Mouse (Mus musculus): ENCODE data around the gene Sdc3. TPM values are rescaled to one million over a fixed set of nuclear protein-coding genes. Genes with fewer than 3 reads are reported as not detected.

The Sdc3 gene
- polyA plus RNA-seq, 1 experiment from 2014 or later: 110 TPM

DNA sequence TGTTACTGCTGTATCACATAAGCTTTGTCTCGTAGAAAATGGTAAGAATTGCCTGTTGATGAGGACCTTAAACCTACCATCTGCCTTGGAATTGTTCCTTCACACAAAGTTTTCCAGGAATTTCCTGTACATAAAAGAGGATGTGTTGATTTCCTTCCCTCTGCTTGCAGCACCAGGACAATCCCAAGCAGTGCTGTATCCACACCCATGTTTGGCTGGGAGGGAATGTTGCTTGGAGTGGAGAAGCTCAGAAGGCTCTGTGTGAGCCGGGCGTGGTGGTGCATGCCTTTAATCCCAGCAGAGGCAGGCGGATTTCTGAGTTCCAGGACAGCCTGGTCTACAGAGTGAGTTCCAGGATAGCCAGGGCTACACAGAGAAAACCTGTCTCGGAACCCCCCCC is 30.5 kb upstream of the Sdc3 start:
- H3K27me3 ChIP-seq (ENCODE audit: control insufficient read depth, insufficient read depth, low read length): no peaks in the 10 kb centered on the region
- no peaks in the 10 kb centered on the region for H3K4me1 ChIP-seq (replicated peaks; ENCODE audit: control insufficient read depth, insufficient read depth, low read length)
- no peak overlapping the region for H3K4me3 ChIP-seq (replicated peaks; ENCODE audit: low read length)
- no peaks in the 10 kb centered on the region for H3K9me3 ChIP-seq (ENCODE audit: control insufficient read depth, low read length)
- no peak overlapping the region for H3K27ac ChIP-seq
- ATAC-seq (ENCODE audit: low FRiP score) (no peak), DNase-seq (ENCODE audit: low spot score) (no peak)
- no peak overlapping the region for H3K4me2 ChIP-seq (replicated peaks)
- peaks cover 89% of the 10 kb centered on the region for H3K36me3 ChIP-seq (replicated peaks; ENCODE audit: control insufficient read depth, insufficient read depth)
- no peak overlapping the region for H3K9ac ChIP-seq
- 88% methylated on average over 5 of the region's 5 CpGs for WGBS

DNA sequence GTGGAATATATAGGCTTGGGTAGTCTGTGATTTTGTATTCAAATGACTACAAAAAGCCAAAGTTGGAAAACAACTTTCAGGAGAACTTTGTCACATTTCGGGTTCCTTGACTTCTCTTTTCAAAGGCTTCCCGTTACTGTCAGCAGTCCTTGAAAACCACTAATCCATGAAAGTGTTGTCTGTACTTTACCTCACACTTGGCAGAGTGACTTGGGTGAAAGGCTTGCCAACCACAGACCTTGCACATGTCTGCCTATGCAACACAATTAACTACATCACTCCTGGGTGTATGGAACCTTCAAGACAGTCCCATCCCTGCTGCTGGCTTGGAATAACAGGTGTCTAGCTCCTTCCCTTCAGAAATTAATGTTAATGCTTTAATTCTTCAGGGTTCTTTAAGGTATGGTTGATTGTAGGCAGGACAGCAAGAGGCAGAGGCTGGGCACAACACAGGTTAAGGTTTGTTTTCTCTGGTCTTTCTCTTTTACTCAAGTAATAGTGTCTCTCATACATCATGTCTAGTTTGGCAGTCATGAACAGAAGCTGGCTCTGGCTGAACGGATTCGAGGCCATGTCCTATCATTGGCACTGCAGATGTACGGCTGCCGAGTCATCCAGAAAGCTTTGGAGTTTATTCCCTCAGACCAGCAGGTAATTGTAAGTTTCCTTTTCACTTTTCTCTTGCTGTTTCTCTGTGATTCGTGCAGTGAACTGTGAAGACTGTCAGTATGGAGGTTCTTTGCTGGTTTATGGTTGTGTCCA is 26.8 kb upstream of the Sdc3 start:
- Histone ChIP-seq H3K4me2 (replicated peaks) (no peak overlapping the region), H3K4me3 (replicated peaks; ENCODE audit: low read length) (no peak overlapping the region), H3K9me3 (ENCODE audit: control insufficient read depth, low read length) (no peaks in the 10 kb centered on the region), H3K27ac (no peak overlapping the region), H3K9ac (no peak overlapping the region), H3K4me1 (replicated peaks; ENCODE audit: control insufficient read depth, insufficient read depth, low read length) (no peaks in the 10 kb centered on the region), H3K27me3 (ENCODE audit: control insufficient read depth, insufficient read depth, low read length) (no peaks in the 10 kb centered on the region), H3K36me3 (replicated peaks; ENCODE audit: control insufficient read depth, insufficient read depth) (peaks cover 94% of the 10 kb centered on the region)
- DNase-seq (ENCODE audit: low spot score) (no peak), ATAC-seq (ENCODE audit: low FRiP score) (no peak)
- WGBS: 91% methylated on average over 7 of the region's 7 CpGs

DNA sequence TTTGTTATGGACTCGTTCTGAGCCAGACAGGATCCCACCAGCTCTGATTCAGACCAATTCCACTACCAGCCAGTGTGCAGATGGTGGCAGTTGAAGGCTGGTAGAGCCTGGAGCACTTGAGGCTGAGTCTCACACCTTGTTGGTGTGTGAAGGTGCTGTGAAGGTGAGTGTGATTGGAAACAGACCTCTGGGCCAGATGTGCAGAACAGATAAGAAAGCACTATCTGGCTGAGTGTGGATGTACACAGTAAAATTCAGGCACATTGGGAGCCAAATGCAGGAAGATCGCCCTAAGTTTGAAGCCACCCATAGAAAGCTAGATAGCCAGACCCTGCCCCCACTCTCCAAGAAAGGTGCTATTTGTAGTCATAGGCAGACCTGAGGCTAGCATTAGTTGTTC is 25.9 kb upstream of the Sdc3 start:
- Histone ChIP-seq H3K36me3 (replicated peaks; ENCODE audit: control insufficient read depth, insufficient read depth) (peaks cover 95% of the 10 kb centered on the region), H3K9ac (no peak overlapping the region)

DNA sequence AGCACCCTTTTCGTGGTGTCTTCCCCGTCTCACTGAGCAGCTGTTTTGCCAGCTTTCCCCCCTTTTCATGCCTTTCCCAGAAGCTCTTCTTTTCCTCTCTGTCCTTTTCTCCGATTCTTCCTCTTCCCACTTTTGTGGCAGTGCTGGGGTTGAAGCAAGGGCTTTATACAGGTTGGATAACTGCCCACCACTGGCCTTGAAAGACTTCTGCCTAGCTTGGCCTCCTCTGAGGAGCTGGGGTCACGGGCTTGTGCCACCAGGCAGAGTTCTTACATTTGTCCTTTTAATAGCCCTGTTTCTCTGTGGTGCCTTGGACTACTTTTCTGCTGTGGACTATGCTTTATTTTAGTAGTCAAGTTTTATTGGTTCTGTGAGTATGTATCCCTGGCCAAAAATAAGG is 25.4 kb upstream of the Sdc3 start:
- H3K27ac ChIP-seq: no peak overlapping the region
- no peaks in the 10 kb centered on the region for H3K9me3 ChIP-seq (ENCODE audit: control insufficient read depth, low read length)
- DNase-seq (ENCODE audit: low spot score) (no peak), ATAC-seq (ENCODE audit: low FRiP score) (no peak)
- H3K4me2 ChIP-seq (replicated peaks): no peak overlapping the region
- no peak overlapping the region for H3K9ac ChIP-seq
- 92% methylated on average over 4 of the region's 4 CpGs for WGBS
- no peak overlapping the region for H3K4me3 ChIP-seq (replicated peaks; ENCODE audit: low read length)
- H3K27me3 ChIP-seq (ENCODE audit: control insufficient read depth, insufficient read depth, low read length): no peaks in the 10 kb centered on the region
- peaks cover 95% of the 10 kb centered on the region for H3K36me3 ChIP-seq (replicated peaks; ENCODE audit: control insufficient read depth, insufficient read depth)
- H3K4me1 ChIP-seq (replicated peaks; ENCODE audit: control insufficient read depth, insufficient read depth, low read length): no peaks in the 10 kb centered on the region

More for the DNA sequence above, 25.9 kb upstream of the Sdc3 start:
- 97% methylated on average over 1 of the region's 2 CpGs for WGBS
- Histone ChIP-seq H3K4me1 (replicated peaks; ENCODE audit: control insufficient read depth, insufficient read depth, low read length) (no peaks in the 10 kb centered on the region), H3K4me3 (replicated peaks; ENCODE audit: low read length) (no peak overlapping the region), H3K27ac (no peak overlapping the region), H3K27me3 (ENCODE audit: control insufficient read depth, insufficient read depth, low read length) (no peaks in the 10 kb centered on the region), H3K4me2 (replicated peaks) (no peak overlapping the region), H3K9me3 (ENCODE audit: control insufficient read depth, low read length) (no peaks in the 10 kb centered on the region)
- no peak for DNase-seq (ENCODE audit: low spot score)
- ATAC-seq (ENCODE audit: low FRiP score): no peak

DNA sequence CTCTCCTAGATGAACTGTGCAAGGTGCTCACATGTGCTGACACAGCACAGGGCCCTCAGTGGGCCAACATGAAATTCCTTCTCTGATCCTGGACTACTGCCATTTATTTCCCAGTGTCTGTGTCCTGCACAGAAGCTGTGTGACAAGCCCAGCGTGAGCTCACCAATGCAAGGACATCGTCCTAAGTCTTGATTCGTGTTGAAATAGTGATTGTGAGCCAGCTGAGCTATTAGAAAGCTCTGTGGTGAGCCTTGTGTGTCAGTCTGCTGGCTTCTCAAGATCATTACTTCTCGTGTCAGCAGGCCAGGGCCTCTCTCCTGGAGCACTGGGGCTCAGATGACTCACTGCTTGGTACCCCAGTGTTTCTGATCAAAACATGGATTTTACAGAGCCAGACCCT is 18.4 kb upstream of the Sdc3 start:
- H3K9ac ChIP-seq: no peak overlapping the region
- DNase-seq (ENCODE audit: low spot score) (no peak), ATAC-seq (ENCODE audit: low FRiP score) (no peak)
- H3K9me3 ChIP-seq (ENCODE audit: control insufficient read depth, low read length): no peaks in the 10 kb centered on the region
- H3K4me3 ChIP-seq (replicated peaks; ENCODE audit: low read length): no peak overlapping the region
- no peaks in the 10 kb centered on the region for H3K27me3 ChIP-seq (ENCODE audit: control insufficient read depth, insufficient read depth, low read length)
- no peak overlapping the region for H3K27ac ChIP-seq
- peaks cover 82% of the 10 kb centered on the region for H3K36me3 ChIP-seq (replicated peaks; ENCODE audit: control insufficient read depth, insufficient read depth)
- H3K4me1 ChIP-seq (replicated peaks; ENCODE audit: control insufficient read depth, insufficient read depth, low read length): no peaks in the 10 kb centered on the region
- WGBS: 82% methylated on average over 4 of the region's 4 CpGs
- no peak overlapping the region for H3K4me2 ChIP-seq (replicated peaks)

DNA sequence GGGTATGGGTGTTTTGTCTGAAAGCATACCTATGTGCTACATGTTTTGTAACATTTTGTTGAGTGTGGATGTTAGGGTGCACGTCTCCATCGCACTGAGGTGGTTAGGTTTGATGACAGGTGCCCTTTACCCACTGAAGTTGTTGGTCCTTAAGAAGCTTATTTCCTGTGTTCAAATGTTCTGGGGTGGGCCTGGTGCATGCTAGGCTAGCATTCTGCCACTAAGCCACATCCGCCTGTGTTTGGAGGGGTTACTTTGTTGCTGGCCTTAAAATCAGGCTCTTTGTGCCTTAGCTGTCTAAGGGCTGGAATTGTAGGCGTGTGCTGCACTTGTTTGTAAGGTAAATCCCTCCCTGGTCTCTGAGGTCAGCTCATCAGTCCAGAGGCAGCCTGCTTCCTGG is 17.5 kb upstream of the Sdc3 start:
- Histone ChIP-seq H3K9ac (no peak overlapping the region), H3K27ac (no peak overlapping the region), H3K4me3 (replicated peaks; ENCODE audit: low read length) (no peak overlapping the region), H3K9me3 (ENCODE audit: control insufficient read depth, low read length) (no peaks in the 10 kb centered on the region), H3K36me3 (replicated peaks; ENCODE audit: control insufficient read depth, insufficient read depth) (peaks cover 81% of the 10 kb centered on the region), H3K27me3 (ENCODE audit: control insufficient read depth, insufficient read depth, low read length) (no peaks in the 10 kb centered on the region), H3K4me1 (replicated peaks; ENCODE audit: control insufficient read depth, insufficient read depth, low read length) (no peaks in the 10 kb centered on the region), H3K4me2 (replicated peaks) (no peak overlapping the region)
- ATAC-seq (ENCODE audit: low FRiP score) (no peak), DNase-seq (ENCODE audit: low spot score) (no peak)
- 94% methylated on average over 4 of the region's 4 CpGs for WGBS

DNA sequence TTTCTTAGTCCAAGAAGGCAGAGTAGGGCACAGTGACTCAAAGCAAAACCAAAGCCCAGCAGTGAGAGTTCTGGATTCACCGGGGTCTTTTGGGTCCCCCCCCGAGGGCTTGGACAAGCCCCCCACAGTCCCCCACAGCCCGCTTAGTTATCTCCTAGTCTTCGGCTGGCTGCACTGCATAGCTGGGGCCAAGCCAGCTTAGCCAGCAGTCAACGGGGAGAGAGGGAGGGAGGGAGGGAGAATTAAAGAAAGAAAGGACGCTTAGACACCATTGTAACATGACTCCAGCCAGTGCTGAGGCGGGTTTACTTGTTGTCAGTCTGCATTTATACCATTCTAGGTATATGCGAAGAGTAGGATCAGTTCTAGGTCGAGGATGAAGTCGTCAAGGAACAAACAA is 14.7 kb upstream of the Sdc3 start:
- Histone ChIP-seq H3K27me3 (ENCODE audit: control insufficient read depth, insufficient read depth, low read length) (no peaks in the 10 kb centered on the region), H3K4me3 (replicated peaks; ENCODE audit: low read length) (no peak overlapping the region), H3K9me3 (ENCODE audit: control insufficient read depth, low read length) (no peaks in the 10 kb centered on the region), H3K4me2 (replicated peaks) (no peak overlapping the region), H3K36me3 (replicated peaks; ENCODE audit: control insufficient read depth, insufficient read depth) (peaks cover 78% of the 10 kb centered on the region), H3K27ac (no peak overlapping the region), H3K4me1 (replicated peaks; ENCODE audit: control insufficient read depth, insufficient read depth, low read length) (no peaks in the 10 kb centered on the region), H3K9ac (no peak overlapping the region)
- WGBS: 62% methylated on average over 10 of the region's 10 CpGs
- ATAC-seq (ENCODE audit: low FRiP score) (no peak), DNase-seq (ENCODE audit: low spot score) (no peak)

DNA sequence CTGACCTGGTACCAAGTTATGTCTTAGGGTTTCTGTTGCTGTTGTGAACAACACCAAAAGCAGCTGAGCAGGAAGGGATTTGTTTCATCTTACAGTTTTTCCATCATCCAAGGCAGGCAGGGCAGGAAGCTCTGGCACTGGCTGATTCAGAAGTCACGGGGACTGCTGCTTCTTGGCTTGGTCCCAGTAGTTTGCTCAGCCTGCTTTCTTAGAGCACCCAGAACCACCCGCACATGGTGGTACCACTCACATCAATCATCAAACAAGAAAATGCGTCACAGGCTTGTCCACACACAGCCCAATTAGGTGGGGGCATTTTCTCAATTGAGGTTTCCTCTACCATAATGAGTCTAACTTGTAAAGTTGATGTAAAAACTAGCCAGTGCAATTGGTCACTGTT is 13.3 kb upstream of the Sdc3 start:
- H3K4me1 ChIP-seq (replicated peaks; ENCODE audit: control insufficient read depth, insufficient read depth, low read length): no peaks in the 10 kb centered on the region
- no peak overlapping the region for H3K4me2 ChIP-seq (replicated peaks)
- H3K27ac ChIP-seq: no peak overlapping the region
- WGBS: 78% methylated on average over 3 of the region's 3 CpGs
- DNase-seq (ENCODE audit: low spot score) (no peak), ATAC-seq (ENCODE audit: low FRiP score) (no peak)
- no peak overlapping the region for H3K9ac ChIP-seq
- H3K9me3 ChIP-seq (ENCODE audit: control insufficient read depth, low read length): no peaks in the 10 kb centered on the region
- no peak overlapping the region for H3K4me3 ChIP-seq (replicated peaks; ENCODE audit: low read length)
- H3K27me3 ChIP-seq (ENCODE audit: control insufficient read depth, insufficient read depth, low read length): no peaks in the 10 kb centered on the region
- peaks cover 64% of the 10 kb centered on the region for H3K36me3 ChIP-seq (replicated peaks; ENCODE audit: control insufficient read depth, insufficient read depth)

DNA sequence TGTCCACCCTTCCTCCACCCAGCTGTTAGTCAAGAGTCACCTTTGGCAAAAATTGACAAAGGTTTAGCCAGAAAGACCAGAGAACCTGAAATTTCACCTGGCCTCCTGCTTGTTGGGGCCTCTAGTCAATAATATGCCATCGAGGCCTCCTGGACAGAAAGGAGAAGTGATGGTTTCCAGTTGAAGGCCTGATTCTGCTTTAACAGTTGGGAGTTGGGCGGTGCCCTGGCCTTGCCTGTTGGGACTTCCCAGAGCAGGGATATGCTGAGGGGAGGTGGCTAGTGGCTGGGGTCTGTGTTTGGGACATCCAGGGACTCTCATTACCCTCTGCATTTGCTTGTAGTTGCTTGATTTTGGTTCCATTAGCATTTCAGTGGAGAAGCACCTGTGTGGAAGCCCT is 9.8 kb upstream of the Sdc3 start:
- no peaks in the 10 kb centered on the region for H3K9me3 ChIP-seq (ENCODE audit: control insufficient read depth, low read length)
- no peak overlapping the region for H3K4me3 ChIP-seq (replicated peaks; ENCODE audit: low read length)
- no peaks in the 10 kb centered on the region for H3K27me3 ChIP-seq (ENCODE audit: control insufficient read depth, insufficient read depth, low read length)
- no peak for DNase-seq (ENCODE audit: low spot score)
- no peak for ATAC-seq (ENCODE audit: low FRiP score)
- peaks cover 42% of the 10 kb centered on the region for H3K36me3 ChIP-seq (replicated peaks; ENCODE audit: control insufficient read depth, insufficient read depth)
- no peak overlapping the region for H3K4me2 ChIP-seq (replicated peaks)
- H3K27ac ChIP-seq: no peak overlapping the region
- 86% methylated on average over 2 of the region's 2 CpGs for WGBS
- H3K4me1 ChIP-seq (replicated peaks; ENCODE audit: control insufficient read depth, insufficient read depth, low read length): no peaks in the 10 kb centered on the region
- no peak overlapping the region for H3K9ac ChIP-seq

DNA sequence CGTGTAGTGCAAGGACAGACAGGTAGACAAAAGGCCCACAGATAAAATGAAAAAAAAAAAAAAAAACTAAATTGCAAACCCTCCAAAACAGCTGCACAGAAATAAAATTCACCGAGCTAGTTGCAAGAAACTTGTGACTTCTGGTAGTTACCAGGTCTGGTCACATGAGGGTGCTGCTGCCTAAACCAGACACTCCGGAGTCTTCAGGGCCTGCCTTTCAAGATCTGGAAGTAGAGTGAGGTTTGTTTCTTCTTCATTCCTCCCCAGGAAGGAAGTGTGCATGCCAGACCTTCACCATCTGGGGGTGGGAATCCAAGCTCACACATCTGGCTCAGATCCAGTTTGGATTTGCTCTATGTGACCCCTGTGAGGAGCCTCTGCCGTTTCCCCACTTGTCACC is 7.6 kb upstream of the Sdc3 start:
- ATAC-seq (ENCODE audit: low FRiP score) (peak; percentile 41; the same call in 1 of the 2 replicates), DNase-seq (ENCODE audit: low spot score) (peak; percentile 73)
- Histone ChIP-seq H3K9me3 (ENCODE audit: control insufficient read depth, low read length) (no peaks in the 10 kb centered on the region), H3K27ac (no peak overlapping the region), H3K9ac (no peak overlapping the region), H3K4me1 (replicated peaks; ENCODE audit: control insufficient read depth, insufficient read depth, low read length) (no peaks in the 10 kb centered on the region), H3K4me2 (replicated peaks) (no peak overlapping the region), H3K4me3 (replicated peaks; ENCODE audit: low read length) (no peak overlapping the region), H3K36me3 (replicated peaks; ENCODE audit: control insufficient read depth, insufficient read depth) (peaks cover 26% of the 10 kb centered on the region), H3K27me3 (ENCODE audit: control insufficient read depth, insufficient read depth, low read length) (no peaks in the 10 kb centered on the region)
- WGBS: 23% methylated on average over 4 of the region's 4 CpGs
